Mouse (Mus musculus) C2C12 (cell line): ENCODE measurements at regions not wholly inside any gene's neighbourhood (a gene's known extent, or its start where the extent isn't known, plus 50 kb on each side); places are given as distances from the start of the nearest gene placed in this dataset.

ENCODE experiments used
- CTCF ChIP-seq: IDR thresholded peaks from one replicate; pipeline ENCODE4 v1.5.1; 2011; ENCODE audit not compliant: control insufficient read depth, insufficient read depth, insufficient read length
- USF1 ChIP-seq: IDR thresholded peaks from one replicate; pipeline ENCODE4 v1.6.1; 2011; ENCODE audit warnings: low read depth, mild to moderate bottlenecking, control low read depth, moderate library complexity

GRCm38 (mm10) chr4:105929658-105930057 lies 140.0 kb downstream of the Gm12728 start:
- no peak for TF ChIP-seq CTCF
- TF ChIP-seq USF1, result no peak
